Mouse (Mus musculus): ENCODE data around the gene Grin1.
"Not testable (repeated sequence)": the region's sequence is repeated elsewhere in the genome, so short reads cannot be mapped to it uniquely, and the experiment has no call there.

Grin1 gene

GRCm38 (mm10) chr2:25256443-25257109 is 62.4 kb downstream of the Grin1 start:
- DNase-seq (ENCODE audit: low spot score): not testable (repeated sequence)

GRCm38 (mm10) chr2:25255284-25255779 is 63.7 kb downstream of the Grin1 start, which contains the start of gene Tmem203:
Gene Tmem203 (plus strand): TSS chr2:25255439.
- DNase-seq (ENCODE audit: low spot score): peak; percentile 92

- no peak for DNase-seq (ENCODE audit: low spot score)
These were observed 66.7 kb downstream of the Grin1 start for GRCm38 (mm10) chr2:25252331-25252730.

GRCm38 (mm10) chr2:25246183-25247072 is 72.6 kb downstream of the Grin1 start, which contains the start of gene AL732309.1:
Gene AL732309.1 (minus strand): TSS chr2:25246863.
- no peak for DNase-seq (ENCODE audit: low spot score)

GRCm38 (mm10) chr2:25244144-25244543 is 74.8 kb downstream of the Grin1 start:
- no peak for DNase-seq (ENCODE audit: low spot score)

- no peak for DNase-seq (ENCODE audit: low spot score)
These were observed 75.6 kb downstream of the Grin1 start for GRCm38 (mm10) chr2:25243342-25243741.

- DNase-seq (ENCODE audit: low spot score): no peak
These were observed 76.9 kb downstream of the Grin1 start, which contains the start of the genes Rnf208 and Cysrt1 for GRCm38 (mm10) chr2:25242101-25242506. Gene Rnf208 (plus strand): TSS chr2:25242255. Gene Cysrt1 (minus strand): TSS chr2:25242452.

- DNase-seq (ENCODE audit: low spot score): no peak
These were observed 77.6 kb downstream of the Grin1 start for GRCm38 (mm10) chr2:25241438-25241775.
